Mouse (Mus musculus): ENCODE results near the gene Gtdc1. TPM values are rescaled to one million over a fixed set of nuclear protein-coding genes. Genes with fewer than 3 reads are reported as not detected.

Gene Gtdc1
- polyA plus RNA-seq, 1 experiment from 2014 or later = 8.5 TPM

- no peak for DNase-seq
- H3K9ac ChIP-seq (replicated peaks) = no peak overlapping the region
- H3K9me3 ChIP-seq (ENCODE audit: low read length) = no peaks in the 10 kb centered on the region
- H3K4me2 ChIP-seq (ENCODE audit: low read depth, low read length) = no peak overlapping the region
- H3K27me3 ChIP-seq (ENCODE audit: insufficient read depth, low read length) = no peaks in the 10 kb centered on the region
- TF ChIP-seq EP300 (IDR thresholded peaks at IDR 0.05; ENCODE audit: low read depth) (no peak), CTCF (IDR thresholded peaks at IDR 0.05; ENCODE audit: low read depth) (no peak)
- WGBS (ENCODE audit: insufficient replicate concordance) = 38% methylated on average over 6 of the region's 6 CpGs
- no peak for ATAC-seq
- H3K27ac ChIP-seq (ENCODE audit: low read depth) = no peak overlapping the region
- no peak overlapping the region for H3K4me3 ChIP-seq (ENCODE audit: low read depth, low read length)
- H3K36me3 ChIP-seq (replicated peaks; ENCODE audit: insufficient read depth, low read length) = no peaks in the 10 kb centered on the region
- H3K4me1 ChIP-seq (ENCODE audit: insufficient read depth) = no peaks in the 10 kb centered on the region
Measured at GRCm38 (mm10) chr2:44526110-44527032, 401.1 kb downstream of the Gtdc1 start.

- DNase-seq (no peak), ATAC-seq (no peak)
- Histone ChIP-seq H3K9me3 (ENCODE audit: low read length) (no peaks in the 10 kb centered on the region), H3K9ac (replicated peaks) (no peak overlapping the region), H3K36me3 (replicated peaks; ENCODE audit: insufficient read depth, low read length) (no peaks in the 10 kb centered on the region), H3K27ac (ENCODE audit: low read depth) (no peak overlapping the region), H3K4me1 (ENCODE audit: insufficient read depth) (no peaks in the 10 kb centered on the region), H3K27me3 (ENCODE audit: insufficient read depth, low read length) (no peaks in the 10 kb centered on the region), H3K4me2 (ENCODE audit: low read depth, low read length) (no peak overlapping the region), H3K4me3 (ENCODE audit: low read depth, low read length) (no peak overlapping the region)
- no peak for TF ChIP-seq EP300 (IDR thresholded peaks at IDR 0.05; ENCODE audit: low read depth)
- TF ChIP-seq CTCF (IDR thresholded peaks at IDR 0.05; ENCODE audit: low read depth) = no peak
- WGBS (ENCODE audit: insufficient replicate concordance) = 65% methylated on average over 5 of the region's 5 CpGs
Measured at GRCm38 (mm10) chr2:44525187-44525919, 402.1 kb downstream of the Gtdc1 start.

GRCm38 (mm10) chr2:44519236-44519635 lies 408.2 kb downstream of the Gtdc1 start:
- H3K4me2 ChIP-seq (ENCODE audit: low read depth, low read length) = no peak overlapping the region
- H3K27ac ChIP-seq (ENCODE audit: low read depth) = no peak overlapping the region
- no peaks in the 10 kb centered on the region for H3K36me3 ChIP-seq (replicated peaks; ENCODE audit: insufficient read depth, low read length)
- H3K9ac ChIP-seq (replicated peaks) = no peak overlapping the region
- H3K27me3 ChIP-seq (ENCODE audit: insufficient read depth, low read length) = no peaks in the 10 kb centered on the region
- no peak for DNase-seq
- WGBS (ENCODE audit: insufficient replicate concordance) = 57% methylated on average over 3 of the region's 3 CpGs
- no peak for ATAC-seq
- no peaks in the 10 kb centered on the region for H3K4me1 ChIP-seq (ENCODE audit: insufficient read depth)
- H3K4me3 ChIP-seq (ENCODE audit: low read depth, low read length) = no peak overlapping the region
- no peak for TF ChIP-seq EP300 (IDR thresholded peaks at IDR 0.05; ENCODE audit: low read depth)
- no peak for TF ChIP-seq CTCF (IDR thresholded peaks at IDR 0.05; ENCODE audit: low read depth)
- H3K9me3 ChIP-seq (ENCODE audit: low read length) = no peaks in the 10 kb centered on the region

GRCm38 (mm10) chr2:44518085-44518484 lies 409.4 kb downstream of the Gtdc1 start:
- Histone ChIP-seq H3K4me1 (ENCODE audit: insufficient read depth) (no peaks in the 10 kb centered on the region), H3K4me2 (ENCODE audit: low read depth, low read length) (no peak overlapping the region), H3K4me3 (ENCODE audit: low read depth, low read length) (no peak overlapping the region), H3K9ac (replicated peaks) (no peak overlapping the region), H3K27ac (ENCODE audit: low read depth) (no peak overlapping the region), H3K36me3 (replicated peaks; ENCODE audit: insufficient read depth, low read length) (no peaks in the 10 kb centered on the region), H3K9me3 (ENCODE audit: low read length) (no peaks in the 10 kb centered on the region), H3K27me3 (ENCODE audit: insufficient read depth, low read length) (no peaks in the 10 kb centered on the region)
- no peak for ATAC-seq
- TF ChIP-seq EP300 (IDR thresholded peaks at IDR 0.05; ENCODE audit: low read depth) (no peak), CTCF (IDR thresholded peaks at IDR 0.05; ENCODE audit: low read depth) (no peak)
- WGBS (ENCODE audit: insufficient replicate concordance) = 75% methylated on average over 4 of the region's 4 CpGs
- DNase-seq = no peak

Other genes starting within 250 kb of the Gtdc1 start
- gene Zeb2, start 189.7 kb upstream of the Gtdc1 start, polyA plus RNA-seq (2015; fragmentation: Nextera tagmentation; extraction: Ambion mirVana) = 8.1 and 8.8 TPM in 2 replicates